Mouse (Mus musculus) thymus, adult 2 months (tissue): Measurements from ENCODE around the gene Slc7a4.

Experiments used
- CTCF ChIP-seq: fragments of 200-500 bp; IDR thresholded peaks from 2 replicates; pipeline ENCODE4 v1.5.1; 2012; ENCODE audit warnings: mild to moderate bottlenecking, control low read depth, low read length, moderate library complexity, borderline replicate concordance; ENCODE audit not compliant: control insufficient read depth, poor library complexity, insufficient read depth; ENCODE audit errors: extremely low read depth
- POLR2A ChIP-seq: fragments of 200-500 bp; IDR thresholded peaks from 2 replicates; pipeline ENCODE4 v1.6.1; 2012; ENCODE audit warnings: mild to moderate bottlenecking, low read length, control low read depth, moderate library complexity; ENCODE audit not compliant: control insufficient read depth, poor library complexity, insufficient read depth; ENCODE audit errors: extremely low read depth

DNA sequence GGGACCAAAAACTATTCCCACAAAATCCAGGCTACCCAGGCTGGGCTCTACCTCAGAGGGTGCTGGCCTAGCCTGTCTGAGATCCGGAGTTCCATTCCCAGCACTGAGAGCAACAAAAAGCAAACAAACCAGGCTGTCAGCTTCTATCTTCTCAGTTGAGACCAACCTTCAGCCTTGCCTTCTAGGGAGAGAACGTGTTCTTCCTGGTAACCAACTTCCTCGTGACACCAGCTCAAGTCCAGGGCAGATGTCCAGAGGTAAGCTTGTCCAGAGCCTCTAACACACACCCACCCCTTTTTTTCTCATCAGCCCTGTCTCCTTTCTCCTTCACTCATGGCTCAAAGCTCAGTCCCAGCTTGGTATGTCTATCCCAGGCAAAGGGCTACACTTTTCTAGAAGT, 18.2 kb downstream of the Slc7a4 start:
- TF ChIP-seq CTCF = no peak
- TF ChIP-seq POLR2A = no peak
